Mouse (Mus musculus): ENCODE data around the gene Vmn1r229.

Vmn1r229 gene

GRCm38 (mm10) chr17:20811255-20811654 is at the start of gene Vmn1r229:
Gene Vmn1r229 (plus strand): TSS chr17:20811555.
- DNase-seq (ENCODE audit: low spot score in 2 of 2), result no peak

- no peak for DNase-seq (ENCODE audit: low spot score in 2 of 2)
Observed at GRCm38 (mm10) chr17:20786057-20786456, 25.3 kb upstream of the Vmn1r229 start, which contains the start of gene Vmn1r228. Gene Vmn1r228 (minus strand): TSS chr17:20786157.

- no peak for DNase-seq (ENCODE audit: low spot score in 2 of 2)
Observed at GRCm38 (mm10) chr17:20840144-20840543, 28.8 kb downstream of the Vmn1r229 start, which contains the start of gene Vmn1r230. Gene Vmn1r230 (plus strand): TSS chr17:20840444.

Data from right cerebral cortex, postnatal 36 days (tissue).